Mouse (Mus musculus) midbrain, embryonic 14.5 days (tissue): ENCODE measurements around the gene Prr14l. TPM values are rescaled to one million over a fixed set of nuclear protein-coding genes. Genes with fewer than 3 reads are reported as not detected.
A peak's percentile ranks its signal among the peaks of the same experiment; 100 is the strongest.
"Not testable (repeated sequence)": the region's sequence is repeated elsewhere in the genome, so short reads cannot be mapped to it uniquely, and the experiment has no call there.

Experiments used
- ATAC-seq: fragments of 200-750 bp; cut with Nextera tagmentation; 2 replicates; pipeline ENCODE4 v1.8.0; 2017; ENCODE audit warnings: moderate number of reproducible peaks, moderate library complexity; ENCODE audit not compliant: low FRiP score, low TSS enrichment
- DNase-seq: peaks from one replicate; pipeline ENCODE4 v3.0.0-alpha.2; 2015
- H3K27ac ChIP-seq: fragments of 300-500 bp; sonication (generic); replicated peaks from 2 replicates; pipeline ENCODE4 v1.5.1; 2014; ENCODE audit warnings: mild to moderate bottlenecking, low read depth, low read length, moderate library complexity
- H3K27me3 ChIP-seq: fragments of 300-500 bp; sonication (generic); 2 replicates; pipeline ENCODE4 v1.6.1; 2014; ENCODE audit warnings: low read length, control low read depth, mixed read lengths; ENCODE audit not compliant: control insufficient read depth, insufficient read depth
- H3K36me3 ChIP-seq: fragments of 300-500 bp; sonication (generic); 2 replicates; pipeline ENCODE4 v1.6.1; 2014; ENCODE audit warnings: low read length, control low read depth; ENCODE audit not compliant: control insufficient read depth, insufficient read depth
- H3K4me1 ChIP-seq: fragments of 300-500 bp; sonication (generic); 2 replicates; pipeline ENCODE4 v1.6.1; 2014; ENCODE audit warnings: mild to moderate bottlenecking, antibody characterized with exemption, low read length, control low read depth; ENCODE audit not compliant: control insufficient read depth, insufficient read depth
- H3K4me2 ChIP-seq: fragments of 300-500 bp; sonication (generic); 2 replicates; pipeline ENCODE4 v1.6.1; 2014; ENCODE audit warnings: mild to moderate bottlenecking, low read length, moderate library complexity
- H3K4me3 ChIP-seq: fragments of 300-500 bp; sonication (generic); replicated peaks from 2 replicates; pipeline ENCODE4 v1.5.1; 2014; ENCODE audit warnings: low read depth, low read length
- H3K9ac ChIP-seq: fragments of 300-500 bp; sonication (generic); replicated peaks from 2 replicates; pipeline ENCODE4 v1.6.1; 2014; ENCODE audit warnings: mild to moderate bottlenecking, low read length, moderate library complexity
- H3K9me3 ChIP-seq: fragments of 300-500 bp; sonication (generic); 2 replicates; pipeline ENCODE4 v1.6.1; 2016; ENCODE audit warnings: low read length, control low read depth, mixed read lengths; ENCODE audit not compliant: control insufficient read depth
- WGBS: fragments of 180-500 bp; shearing (Covaris S2); extraction: QIAGEN DNeasy Blood & Tissue Kit; methylation state at CpG from one replicate; pipeline ENCODE4 v1.1.7; 2014; 5-methylcytosine and 5-hydroxymethylcytosine counted together
- polyA plus RNA-seq: library from polyadenylated mRNA; unstranded; fragments of >200 nt; fragmentation: Nextera tagmentation; extraction: Ambion mirVana; gene quantifications from 2 replicates; pipeline ENCODE4 v1.2.1, GENCODE M21; 2014

The Prr14l gene
- polyA plus RNA-seq, 1 experiment from 2014 or later: 15.8 TPM

GRCm38 (mm10) chr5:32772361-32772760 is 81.7 kb downstream of the Prr14l start:
- Histone ChIP-seq H3K36me3 (peaks cover 34% of the 10 kb centered on the region), H3K9me3 (no peaks in the 10 kb centered on the region), H3K4me1 (no peaks in the 10 kb centered on the region), H3K9ac (no peak overlapping the region), H3K4me3 (no peak overlapping the region), H3K27ac (no peak overlapping the region), H3K27me3 (no peaks in the 10 kb centered on the region), H3K4me2 (no peak overlapping the region)
- DNase-seq (no peak), ATAC-seq (no peak)
- 85% methylated on average over 2 of the region's 2 CpGs for WGBS

GRCm38 (mm10) chr5:32767636-32768373 is 86.3 kb downstream of the Prr14l start:
- peak; percentile 9 for DNase-seq
- no peak overlapping the region for H3K4me2 ChIP-seq
- 94% methylated on average over 4 of the region's 4 CpGs for WGBS
- H3K4me1 ChIP-seq: no peaks in the 10 kb centered on the region
- H3K27ac ChIP-seq: no peak overlapping the region
- peaks cover 38% of the 10 kb centered on the region for H3K36me3 ChIP-seq
- no peak overlapping the region for H3K4me3 ChIP-seq
- H3K9me3 ChIP-seq: no peaks in the 10 kb centered on the region
- H3K27me3 ChIP-seq: no peaks in the 10 kb centered on the region
- no peak overlapping the region for H3K9ac ChIP-seq
- no peak for ATAC-seq

DNA sequence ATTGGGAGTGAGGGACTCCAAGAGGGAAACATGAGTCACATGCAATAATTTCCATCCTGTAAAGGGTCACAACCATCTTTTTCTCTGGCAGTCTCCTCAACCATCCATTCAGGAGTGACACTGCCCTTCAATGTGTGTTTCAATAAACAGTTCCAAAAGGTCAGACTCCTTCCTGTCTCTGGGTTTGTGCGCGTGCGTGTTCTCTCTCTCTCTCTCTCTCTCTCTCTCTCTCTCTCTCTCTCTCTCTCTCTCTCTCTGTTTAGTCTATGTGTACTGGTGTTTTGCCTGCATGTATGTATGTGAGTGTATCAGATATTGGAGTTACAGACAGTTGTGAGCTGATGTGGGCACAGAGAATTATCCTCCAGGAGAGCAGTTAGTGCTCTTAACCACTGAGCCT is 87.1 kb downstream of the Prr14l start:
- Histone ChIP-seq H3K4me3 (no peak overlapping the region), H3K27ac (no peak overlapping the region), H3K36me3 (peaks cover 35% of the 10 kb centered on the region), H3K4me1 (no peaks in the 10 kb centered on the region), H3K27me3 (no peaks in the 10 kb centered on the region), H3K4me2 (no peak overlapping the region), H3K9me3 (no peaks in the 10 kb centered on the region), H3K9ac (no peak overlapping the region)
- ATAC-seq (no peak), DNase-seq (no peak)
- WGBS: 100% methylated on average over 3 of the region's 3 CpGs

GRCm38 (mm10) chr5:32761566-32762140 is 92.4 kb downstream of the Prr14l start:
- no peaks in the 10 kb centered on the region for H3K27me3 ChIP-seq
- H3K9ac ChIP-seq: no peak overlapping the region
- no peak overlapping the region for H3K4me2 ChIP-seq
- peaks cover 30% of the 10 kb centered on the region for H3K36me3 ChIP-seq
- 98% methylated on average over 5 of the region's 5 CpGs for WGBS
- H3K4me1 ChIP-seq: no peaks in the 10 kb centered on the region
- no peaks in the 10 kb centered on the region for H3K9me3 ChIP-seq
- DNase-seq: no peak
- no peak for ATAC-seq
- H3K27ac ChIP-seq: no peak overlapping the region
- H3K4me3 ChIP-seq: no peak overlapping the region

GRCm38 (mm10) chr5:32760787-32761186 is 93.3 kb downstream of the Prr14l start:
- H3K36me3 ChIP-seq: peaks cover 30% of the 10 kb centered on the region
- H3K27me3 ChIP-seq: no peaks in the 10 kb centered on the region
- no peaks in the 10 kb centered on the region for H3K9me3 ChIP-seq
- no peak overlapping the region for H3K9ac ChIP-seq
- no peak overlapping the region for H3K4me3 ChIP-seq
- ATAC-seq: no peak
- H3K4me1 ChIP-seq: no peaks in the 10 kb centered on the region
- WGBS: 96% methylated on average over 3 of the region's 3 CpGs
- no peak overlapping the region for H3K4me2 ChIP-seq
- DNase-seq: no peak
- no peak overlapping the region for H3K27ac ChIP-seq

GRCm38 (mm10) chr5:32760352-32760751 is 93.7 kb downstream of the Prr14l start:
- not testable (repeated sequence) for H3K4me3 ChIP-seq, DNase-seq, H3K27ac ChIP-seq, H3K9ac ChIP-seq, H3K4me1 ChIP-seq, H3K4me2 ChIP-seq, ATAC-seq, H3K9me3 ChIP-seq, H3K27me3 ChIP-seq
- peaks cover 30% of the 10 kb centered on the region for H3K36me3 ChIP-seq
- WGBS: 94% methylated on average over 17 of the region's 18 CpGs

DNA sequence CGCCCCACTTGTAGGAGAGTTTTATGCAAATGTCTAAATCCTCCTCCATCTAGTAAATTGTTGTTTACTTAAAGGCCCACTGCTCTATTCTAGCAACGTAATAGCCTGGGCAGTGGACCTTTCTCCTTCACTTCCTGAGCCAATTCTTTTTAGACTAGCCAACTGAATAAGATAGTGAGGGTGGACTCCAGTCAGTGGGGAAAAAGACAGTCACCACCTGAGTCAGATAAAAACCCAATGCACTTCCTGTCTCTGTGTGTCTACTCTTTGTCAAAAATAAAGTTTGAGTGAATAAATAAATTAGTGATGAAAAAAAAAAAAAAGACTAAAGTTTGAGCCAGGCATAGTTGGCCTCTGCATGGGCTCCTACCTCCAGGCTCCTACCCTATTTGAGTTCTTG is 94.4 kb downstream of the Prr14l start:
- ATAC-seq (no peak), DNase-seq (no peak)
- Histone ChIP-seq H3K4me1 (no peaks in the 10 kb centered on the region), H3K36me3 (peaks cover 29% of the 10 kb centered on the region), H3K9ac (no peak overlapping the region), H3K27me3 (no peaks in the 10 kb centered on the region), H3K27ac (no peak overlapping the region), H3K4me2 (no peak overlapping the region), H3K9me3 (no peaks in the 10 kb centered on the region), H3K4me3 (no peak overlapping the region)
- 75% methylated on average over 2 of the region's 2 CpGs for WGBS

DNA sequence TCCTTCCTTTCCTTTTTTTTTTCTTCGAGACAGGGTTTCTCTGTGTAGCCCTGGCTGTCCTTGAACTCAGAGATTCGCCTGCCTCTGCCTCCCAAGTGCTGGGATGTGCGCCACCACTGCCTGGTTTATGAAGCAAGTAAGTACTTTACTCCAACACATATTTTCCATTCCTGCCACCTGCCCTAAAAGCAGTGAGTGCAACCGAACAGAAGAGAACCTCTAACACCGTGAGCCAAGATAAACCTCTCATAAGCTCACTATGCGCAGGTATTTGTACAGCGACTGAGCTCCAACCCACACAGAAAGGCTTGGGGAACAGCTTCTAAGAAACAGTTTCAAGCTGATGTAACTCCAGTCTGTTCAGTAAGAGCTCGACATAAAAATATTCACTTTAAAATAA is 97.9 kb downstream of the Prr14l start:
- WGBS: 97% methylated on average over 8 of the region's 8 CpGs

GRCm38 (mm10) chr5:32751736-32752135 is 102.3 kb downstream of the Prr14l start:
- no peaks in the 10 kb centered on the region for H3K27me3 ChIP-seq
- DNase-seq: no peak
- no peak overlapping the region for H3K4me3 ChIP-seq
- H3K27ac ChIP-seq: no peak overlapping the region
- no peaks in the 10 kb centered on the region for H3K36me3 ChIP-seq
- H3K9ac ChIP-seq: no peak overlapping the region
- no peaks in the 10 kb centered on the region for H3K9me3 ChIP-seq
- H3K4me1 ChIP-seq: 0 out of 2 replicates have a peak, but pooled peaks cover 4% of the 10 kb centered on the region
- ATAC-seq: no peak
- 41% methylated on average over 2 of the region's 2 CpGs for WGBS
- no peak overlapping the region for H3K4me2 ChIP-seq

More for the DNA sequence above, 97.9 kb downstream of the Prr14l start:
- Histone ChIP-seq H3K4me3 (no peak overlapping the region), H3K27me3 (no peaks in the 10 kb centered on the region), H3K4me2 (no peak overlapping the region), H3K9me3 (no peaks in the 10 kb centered on the region), H3K4me1 (0 out of 2 replicates have a peak, but pooled peaks cover 4% of the 10 kb centered on the region), H3K27ac (no peak overlapping the region), H3K9ac (no peak overlapping the region), H3K36me3 (0 out of 2 replicates have a peak, but pooled peaks cover 5% of the 10 kb centered on the region)
- no peak for DNase-seq
- ATAC-seq: no peak
